Mouse (Mus musculus): ENCODE measurements around the gene Col15a1. TPM values are rescaled to one million over a fixed set of nuclear protein-coding genes. Genes with fewer than 3 reads are reported as not detected.

Col15a1 gene
- polyA plus RNA-seq, 1 experiment from 2014 or later: 11.9 TPM

DNA sequence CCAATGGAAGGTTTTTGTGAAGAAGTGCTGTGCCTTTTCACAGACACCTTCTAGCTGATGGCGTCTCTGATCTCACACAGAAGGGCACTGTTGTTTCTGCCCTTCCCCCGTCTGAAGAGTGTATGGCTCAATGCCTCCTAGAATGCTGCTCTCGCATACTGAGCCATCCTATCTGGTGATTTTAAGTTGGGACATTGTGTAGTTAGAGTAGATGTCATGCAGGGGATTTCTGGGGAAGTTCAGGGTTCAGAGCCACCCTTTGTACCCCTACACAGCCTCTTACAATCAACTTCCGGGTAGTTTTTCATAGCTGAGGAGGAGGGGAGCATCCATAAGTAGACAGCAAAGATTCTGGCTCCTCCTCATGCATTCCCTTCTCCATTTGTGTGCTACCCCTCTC lies 79.5 kb downstream of the Col15a1 start:
- no peak overlapping the region for H3K27ac ChIP-seq
- no peak overlapping the region for H3K4me2 ChIP-seq
- H3K9me3 ChIP-seq: no peaks in the 10 kb centered on the region
- no peak for ATAC-seq (ENCODE audit: insufficient number of reproducible peaks, insufficient read depth, low FRiP score, low TSS enrichment, low read depth)
- WGBS: 82% methylated on average over 4 of the region's 4 CpGs
- H3K36me3 ChIP-seq: no peaks in the 10 kb centered on the region
- no peak overlapping the region for H3K9ac ChIP-seq (replicated peaks)
- H3K4me1 ChIP-seq (replicated peaks): peaks cover 17% of the 10 kb centered on the region
- no peaks in the 10 kb centered on the region for H3K27me3 ChIP-seq
- no peak overlapping the region for H3K4me3 ChIP-seq (replicated peaks)

DNA sequence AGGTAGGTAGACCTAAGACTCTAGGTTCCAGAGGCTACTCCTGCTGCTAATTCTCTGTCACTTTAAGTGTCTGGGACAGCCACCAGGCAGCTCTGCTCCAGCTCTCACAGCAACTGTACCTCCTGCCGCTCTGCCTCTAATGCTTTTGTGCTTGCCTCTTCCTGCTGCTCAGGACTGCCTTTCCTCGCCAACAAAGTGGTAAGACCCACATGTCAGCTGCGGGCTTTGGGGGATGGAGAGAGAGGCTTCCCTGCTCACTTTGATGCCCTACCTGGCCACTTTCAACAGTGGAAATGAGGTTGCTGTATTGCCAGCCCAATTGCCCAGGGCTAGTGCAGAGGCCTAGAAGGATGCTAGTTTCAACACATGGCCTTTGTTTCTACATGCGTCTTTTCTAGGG lies 80.3 kb downstream of the Col15a1 start:
- Histone ChIP-seq H3K4me2 (no peak overlapping the region), H3K9ac (replicated peaks) (no peak overlapping the region), H3K4me3 (replicated peaks) (no peak overlapping the region), H3K27me3 (no peaks in the 10 kb centered on the region), H3K4me1 (replicated peaks) (peaks cover 23% of the 10 kb centered on the region), H3K9me3 (no peaks in the 10 kb centered on the region), H3K27ac (no peak overlapping the region), H3K36me3 (no peaks in the 10 kb centered on the region)
- 71% methylated on average over 4 of the region's 4 CpGs for WGBS
- ATAC-seq (ENCODE audit: insufficient number of reproducible peaks, insufficient read depth, low FRiP score, low TSS enrichment, low read depth): no peak

DNA sequence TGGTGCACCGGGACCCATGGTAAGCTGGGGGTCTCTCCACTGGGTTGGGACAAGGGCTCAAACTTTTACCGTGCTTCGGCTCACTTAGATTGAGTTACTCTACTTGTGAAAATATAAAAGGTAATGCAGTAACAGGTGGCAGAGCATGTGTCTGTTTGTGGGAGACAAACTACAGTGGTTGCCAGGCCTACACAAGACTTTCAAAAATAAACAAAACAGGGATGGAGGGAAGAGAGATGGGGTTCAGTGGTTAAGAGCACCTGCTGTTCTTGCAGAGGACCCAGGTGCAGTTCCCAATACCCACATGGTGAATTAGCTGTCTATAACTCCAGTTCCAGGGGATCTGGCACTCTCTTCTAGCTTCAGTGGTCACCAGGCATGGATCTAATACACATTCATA lies 81.6 kb downstream of the Col15a1 start:
- H3K9ac ChIP-seq (replicated peaks): no peak overlapping the region
- H3K9me3 ChIP-seq: no peaks in the 10 kb centered on the region
- H3K27ac ChIP-seq: no peak overlapping the region
- H3K27me3 ChIP-seq: no peaks in the 10 kb centered on the region
- no peak overlapping the region for H3K4me2 ChIP-seq
- no peaks in the 10 kb centered on the region for H3K36me3 ChIP-seq
- 94% methylated on average over 3 of the region's 3 CpGs for whole genome bisulfite sequencing
- H3K4me3 ChIP-seq (replicated peaks): no peak overlapping the region
- ATAC-seq (ENCODE audit: insufficient number of reproducible peaks, insufficient read depth, low FRiP score, low TSS enrichment, low read depth): no peak
- H3K4me1 ChIP-seq (replicated peaks): peaks cover 23% of the 10 kb centered on the region

DNA sequence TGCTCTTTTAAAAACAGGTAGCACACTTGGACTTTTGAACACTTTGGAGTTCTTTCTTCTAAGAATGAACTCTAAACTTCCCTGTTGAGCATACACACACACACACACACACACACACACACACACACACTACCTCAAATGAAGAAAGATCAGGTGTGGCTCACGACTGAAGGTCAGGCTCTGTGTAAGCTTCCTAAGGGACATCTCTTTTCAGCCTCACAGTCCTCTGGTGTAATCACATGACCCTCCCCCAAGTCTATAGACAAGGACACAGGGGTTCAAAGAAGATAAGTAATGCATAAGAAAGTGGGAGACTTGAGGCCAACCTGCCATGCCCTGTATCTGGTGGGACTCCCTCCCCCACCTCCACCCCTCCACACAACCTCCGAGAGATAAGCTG lies 82.5 kb downstream of the Col15a1 start:
- 75% methylated on average over 2 of the region's 2 CpGs for WGBS

DNA sequence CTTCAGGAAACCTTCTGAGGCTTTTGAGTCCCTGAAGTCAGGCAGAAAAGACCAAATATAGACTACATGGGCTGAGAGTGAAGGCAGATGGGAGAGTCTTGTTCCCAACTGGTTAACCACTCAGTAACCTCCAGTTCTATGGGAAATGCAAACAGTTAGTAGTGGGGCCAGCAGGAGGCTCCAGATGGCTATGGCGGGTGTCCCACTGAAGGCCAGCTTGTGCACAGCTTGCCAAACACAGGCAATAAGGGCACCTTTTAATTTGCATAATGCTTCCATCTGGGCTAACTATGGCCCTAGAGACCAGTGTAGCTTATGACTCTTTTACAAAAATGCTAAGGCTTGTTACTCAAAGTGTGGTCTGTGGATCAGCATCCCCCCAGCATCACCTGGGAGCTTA lies 83.1 kb downstream of the Col15a1 start:
- H3K9ac ChIP-seq (replicated peaks): no peak overlapping the region
- H3K36me3 ChIP-seq: no peaks in the 10 kb centered on the region
- H3K9me3 ChIP-seq: no peaks in the 10 kb centered on the region
- H3K4me2 ChIP-seq: no peak overlapping the region
- ATAC-seq (ENCODE audit: insufficient number of reproducible peaks, insufficient read depth, low FRiP score, low TSS enrichment, low read depth): no peak
- no peaks in the 10 kb centered on the region for H3K27me3 ChIP-seq
- H3K4me1 ChIP-seq (replicated peaks): peaks cover 9% of the 10 kb centered on the region
- no peak overlapping the region for H3K27ac ChIP-seq
- 65% methylated on average over 1 of the region's 1 CpGs for WGBS
- no peak overlapping the region for H3K4me3 ChIP-seq (replicated peaks)

More for the DNA sequence above, 82.5 kb downstream of the Col15a1 start:
- H3K27ac ChIP-seq: no peak overlapping the region
- no peak overlapping the region for H3K9ac ChIP-seq (replicated peaks)
- no peaks in the 10 kb centered on the region for H3K36me3 ChIP-seq
- H3K4me1 ChIP-seq (replicated peaks): peaks cover 14% of the 10 kb centered on the region
- no peaks in the 10 kb centered on the region for H3K9me3 ChIP-seq
- H3K4me2 ChIP-seq: no peak overlapping the region
- no peak for ATAC-seq (ENCODE audit: insufficient number of reproducible peaks, insufficient read depth, low FRiP score, low TSS enrichment, low read depth)
- H3K27me3 ChIP-seq: no peaks in the 10 kb centered on the region
- no peak overlapping the region for H3K4me3 ChIP-seq (replicated peaks)

DNA sequence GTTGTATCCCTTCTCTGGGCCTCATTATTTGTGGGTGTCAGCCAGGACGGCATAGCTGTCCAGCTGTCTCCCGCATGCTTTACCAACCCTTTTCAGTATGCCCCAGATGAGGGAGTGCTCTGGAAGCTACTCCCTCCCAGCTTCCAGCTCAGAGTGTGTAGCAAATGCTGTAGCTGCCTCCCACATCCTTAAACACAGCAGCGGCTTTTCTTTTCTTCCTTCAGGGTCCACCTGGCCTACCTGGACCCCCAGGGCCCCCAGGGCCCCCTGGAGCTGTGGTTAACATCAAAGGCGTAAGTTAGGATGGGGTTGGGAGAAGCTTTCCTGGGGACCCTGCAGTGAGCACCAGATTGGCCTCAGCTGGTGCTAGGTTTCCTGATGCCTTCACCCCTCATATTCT lies 85.0 kb downstream of the Col15a1 start:
- Histone ChIP-seq H3K4me3 (replicated peaks) (no peak overlapping the region), H3K36me3 (no peaks in the 10 kb centered on the region), H3K4me2 (no peak overlapping the region), H3K9me3 (no peaks in the 10 kb centered on the region), H3K27me3 (no peaks in the 10 kb centered on the region), H3K9ac (replicated peaks) (no peak overlapping the region), H3K4me1 (replicated peaks) (peaks cover 6% of the 10 kb centered on the region; the same call in 1 of the 2 replicates), H3K27ac (no peak overlapping the region)
- ATAC-seq (ENCODE audit: insufficient number of reproducible peaks, insufficient read depth, low FRiP score, low TSS enrichment, low read depth): no peak
- WGBS: 57% methylated on average over 4 of the region's 4 CpGs

DNA sequence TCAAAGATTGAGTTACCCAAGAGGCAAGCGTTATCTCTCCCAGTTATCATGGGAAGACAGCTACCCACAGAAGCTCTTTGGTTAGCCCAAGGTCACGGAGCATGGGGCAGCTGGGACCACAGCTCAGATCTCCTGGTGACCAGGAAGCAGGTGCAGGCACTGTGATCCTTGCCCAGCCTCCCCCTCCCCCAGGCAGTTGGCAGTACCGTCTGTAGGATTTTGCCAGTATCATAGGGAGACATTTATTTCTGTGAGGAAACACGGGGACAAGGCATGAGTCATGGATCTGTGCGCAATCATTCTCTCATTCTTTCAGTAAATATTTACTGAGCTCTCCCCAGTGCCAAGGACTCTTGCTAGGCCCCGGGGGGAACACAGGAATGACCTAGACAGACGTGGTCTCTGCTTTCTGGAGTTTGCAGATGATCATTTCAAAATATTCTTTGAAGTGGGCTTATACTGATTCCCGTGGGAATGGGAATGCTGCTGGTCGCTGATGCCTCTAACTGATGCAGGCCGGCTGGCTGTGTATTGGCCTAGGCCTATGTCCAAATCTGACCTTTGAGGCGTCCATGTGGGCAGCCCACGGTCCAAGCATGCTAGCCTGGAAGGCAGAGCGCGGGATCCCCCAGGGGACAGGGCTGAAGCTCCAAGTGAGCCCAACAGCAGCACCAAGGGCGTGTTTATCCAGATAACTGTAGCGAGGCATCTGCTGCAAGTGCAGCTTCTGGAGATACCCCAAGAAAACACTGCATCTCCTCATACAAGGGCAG lies 86.0 kb downstream of the Col15a1 start:
- 83% methylated on average over 16 of the region's 16 CpGs for WGBS
- Histone ChIP-seq H3K27me3 (no peaks in the 10 kb centered on the region), H3K27ac (no peak overlapping the region), H3K36me3 (no peaks in the 10 kb centered on the region), H3K4me3 (replicated peaks) (no peak overlapping the region), H3K9ac (replicated peaks) (no peak overlapping the region), H3K4me1 (replicated peaks) (peaks cover 6% of the 10 kb centered on the region; the same call in 1 of the 2 replicates), H3K4me2 (no peak overlapping the region), H3K9me3 (0 out of 2 replicates have a peak, but pooled peaks cover 5% of the 10 kb centered on the region)
- no peak for ATAC-seq (ENCODE audit: insufficient number of reproducible peaks, insufficient read depth, low FRiP score, low TSS enrichment, low read depth)

DNA sequence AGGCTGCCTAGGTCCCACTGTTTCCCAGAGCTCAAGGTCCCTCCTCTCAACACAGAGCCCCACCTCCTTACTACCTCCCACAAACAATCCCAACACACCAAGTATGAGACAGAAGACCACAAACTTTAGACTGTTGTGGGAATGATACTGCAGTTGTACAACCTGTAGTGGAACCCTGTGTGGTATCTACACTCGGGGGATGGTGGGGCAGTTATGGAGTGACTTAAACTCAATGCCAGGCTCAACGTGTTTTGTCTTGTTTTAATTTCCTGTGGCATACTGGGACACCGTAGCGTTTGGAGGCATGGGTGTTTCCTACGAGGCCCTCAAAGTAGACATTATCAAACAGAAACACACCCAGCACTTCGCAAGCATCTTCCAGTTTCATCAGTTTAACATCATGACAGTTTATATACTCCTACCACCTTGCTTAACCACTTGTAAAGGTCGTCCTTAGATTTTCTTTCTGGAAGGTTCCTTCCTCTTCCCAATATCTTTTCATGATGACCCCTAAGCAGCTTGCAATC lies 86.6 kb downstream of the Col15a1 start:
- no peaks in the 10 kb centered on the region for H3K36me3 ChIP-seq
- WGBS: 81% methylated on average over 7 of the region's 7 CpGs
- H3K4me2 ChIP-seq: no peak overlapping the region
- H3K9ac ChIP-seq (replicated peaks): no peak overlapping the region
- H3K27me3 ChIP-seq: no peaks in the 10 kb centered on the region
- H3K4me3 ChIP-seq (replicated peaks): no peak overlapping the region
- H3K27ac ChIP-seq: no peak overlapping the region
- H3K4me1 ChIP-seq (replicated peaks): peaks cover 6% of the 10 kb centered on the region; the same call in 1 of the 2 replicates
- H3K9me3 ChIP-seq: 0 out of 2 replicates have a peak, but pooled peaks cover 5% of the 10 kb centered on the region
- no peak for ATAC-seq (ENCODE audit: insufficient number of reproducible peaks, insufficient read depth, low FRiP score, low TSS enrichment, low read depth)

DNA sequence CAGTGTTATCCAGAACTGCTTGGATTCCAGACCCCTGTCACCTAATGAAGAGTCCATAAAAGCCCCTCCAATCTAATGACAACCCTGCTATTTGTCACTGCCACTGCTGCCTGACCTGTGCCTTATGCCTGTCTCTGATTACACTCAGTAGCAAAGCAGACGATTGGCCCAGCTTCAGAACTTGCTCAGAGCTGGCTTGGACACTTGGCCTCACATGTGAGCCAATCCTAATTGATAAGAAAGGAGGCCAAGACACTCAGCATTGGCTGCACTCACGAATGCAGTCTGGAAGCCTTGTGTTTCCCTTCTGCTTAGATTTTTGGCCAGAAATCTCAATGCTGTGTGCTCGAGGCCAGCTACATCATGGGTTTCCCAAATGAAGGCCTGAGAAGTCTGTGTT lies 87.6 kb downstream of the Col15a1 start:
- no peaks in the 10 kb centered on the region for H3K36me3 ChIP-seq
- H3K4me3 ChIP-seq (replicated peaks): no peak overlapping the region
- peaks cover 6% of the 10 kb centered on the region; the same call in 1 of the 2 replicates for H3K4me1 ChIP-seq (replicated peaks)
- no peak for ATAC-seq (ENCODE audit: insufficient number of reproducible peaks, insufficient read depth, low FRiP score, low TSS enrichment, low read depth)
- H3K9ac ChIP-seq (replicated peaks): no peak overlapping the region
- 0 out of 2 replicates have a peak, but pooled peaks cover 5% of the 10 kb centered on the region for H3K9me3 ChIP-seq
- H3K27ac ChIP-seq: no peak overlapping the region
- H3K27me3 ChIP-seq: no peaks in the 10 kb centered on the region
- WGBS: 49% methylated on average over 3 of the region's 3 CpGs
- no peak overlapping the region for H3K4me2 ChIP-seq

DNA sequence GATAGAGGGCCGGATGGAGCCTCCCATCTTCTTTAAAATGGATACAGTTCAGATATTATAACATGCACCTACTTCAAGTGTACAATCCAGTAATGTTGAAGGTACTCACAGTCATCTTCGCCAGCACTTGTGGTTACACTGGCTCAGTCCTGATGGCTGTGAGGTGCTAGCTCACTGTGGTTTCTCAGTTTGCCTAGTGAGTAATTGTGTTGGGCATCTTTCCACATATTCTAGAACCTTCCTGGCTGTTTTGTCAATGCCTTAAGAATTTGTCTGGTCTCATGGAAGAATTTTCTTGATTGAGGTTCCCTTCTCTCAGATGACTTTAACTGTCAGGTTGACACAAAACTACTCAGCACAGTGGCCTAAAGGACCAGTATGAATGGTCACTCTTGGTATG lies 92.7 kb downstream of the Col15a1 start:
- no peak overlapping the region for H3K27ac ChIP-seq
- H3K9ac ChIP-seq (replicated peaks): no peak overlapping the region
- H3K4me1 ChIP-seq (replicated peaks): no peaks in the 10 kb centered on the region; the same call in 1 of the 2 replicates
- no peak for ATAC-seq (ENCODE audit: insufficient number of reproducible peaks, insufficient read depth, low FRiP score, low TSS enrichment, low read depth)
- 0 out of 2 replicates have a peak, but pooled peaks cover 5% of the 10 kb centered on the region for H3K9me3 ChIP-seq
- 95% methylated on average over 2 of the region's 2 CpGs for WGBS
- no peak overlapping the region for H3K4me2 ChIP-seq
- H3K4me3 ChIP-seq (replicated peaks): no peak overlapping the region
- H3K36me3 ChIP-seq: no peaks in the 10 kb centered on the region
- no peaks in the 10 kb centered on the region for H3K27me3 ChIP-seq

DNA sequence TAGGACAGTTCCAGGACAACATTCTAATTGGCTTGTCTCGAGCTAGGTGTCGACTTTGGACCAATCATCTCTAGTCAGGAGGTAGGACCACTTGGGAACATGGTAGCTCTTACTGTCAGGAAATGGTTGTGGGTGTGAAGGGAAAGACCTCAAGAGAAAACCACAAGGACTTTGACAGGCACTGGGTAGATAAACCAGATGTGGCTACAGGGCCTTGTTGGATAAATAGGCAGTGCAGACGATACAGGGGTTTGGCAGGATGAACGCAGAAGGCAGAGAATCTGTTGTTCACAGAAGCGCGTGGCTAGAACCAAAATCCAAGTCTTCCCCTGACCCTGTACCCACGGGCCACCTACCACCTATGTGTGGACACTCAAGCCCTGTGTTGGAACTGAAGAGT lies 94.6 kb downstream of the Col15a1 start:
- Histone ChIP-seq H3K27me3 (no peaks in the 10 kb centered on the region), H3K9ac (replicated peaks) (no peak overlapping the region), H3K9me3 (0 out of 2 replicates have a peak, but pooled peaks cover 5% of the 10 kb centered on the region), H3K27ac (no peak overlapping the region), H3K4me1 (replicated peaks) (no peaks in the 10 kb centered on the region; the same call in 1 of the 2 replicates), H3K4me2 (no peak overlapping the region), H3K36me3 (no peaks in the 10 kb centered on the region), H3K4me3 (replicated peaks) (no peak overlapping the region)
- ATAC-seq (ENCODE audit: insufficient number of reproducible peaks, insufficient read depth, low FRiP score, low TSS enrichment, low read depth): no peak
- 85% methylated on average over 7 of the region's 7 CpGs for WGBS
